Mouse (Mus musculus) regulatory T cell (primary cell): ENCODE data around the gene Cops3.

Source experiments
- in situ Hi-C: fragments of 300-600 bp; cut with MboI, MseI; formaldehyde crosslinking; loops from one replicate; pipeline ENCODE4 v1.15.1; 2025; ENCODE audit warnings: high pct_unique_total_duplicates

The Cops3 gene

GRCm38 (mm10) chr11:59810480-59811158, 29.0 kb downstream of the Cops3 start:
- in situ Hi-C loops, result no loop called here

GRCm38 (mm10) chr11:59809670-59810474, 29.8 kb downstream of the Cops3 start, which contains the start of gene Flcn:
TSS of gene Flcn (minus strand) at chr11:59810016.
- in situ Hi-C loops, result no loop called here

DNA sequence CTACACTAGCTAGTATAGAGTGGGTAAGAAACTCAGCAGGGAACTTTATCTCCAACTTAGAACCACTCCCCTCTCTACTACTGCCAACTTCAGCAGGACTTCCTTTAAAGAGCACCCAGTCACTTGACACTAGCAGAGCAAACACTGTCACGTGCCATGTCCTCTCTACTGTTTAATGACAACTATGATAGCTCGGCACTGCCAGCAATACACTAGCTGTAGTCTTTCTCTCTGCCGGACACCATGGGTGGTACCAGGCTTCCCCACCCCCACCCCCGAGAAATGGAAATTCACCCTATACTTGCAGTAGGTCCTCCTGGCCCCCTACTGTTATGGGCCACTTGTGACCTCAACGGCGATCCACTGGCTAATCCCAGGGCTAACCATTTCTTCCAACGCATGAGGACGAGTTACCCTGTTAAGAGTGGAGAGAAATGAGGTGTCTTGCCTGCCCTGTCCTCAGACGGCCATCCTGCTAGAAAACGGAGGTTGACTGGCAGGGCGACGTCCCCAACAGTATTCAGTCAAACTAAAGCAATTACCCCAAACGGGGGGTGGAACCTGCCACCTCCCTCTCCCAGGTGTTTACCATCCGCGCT, 30.5 kb downstream of the Cops3 start:
- in situ Hi-C loops, result no loop called here

DNA sequence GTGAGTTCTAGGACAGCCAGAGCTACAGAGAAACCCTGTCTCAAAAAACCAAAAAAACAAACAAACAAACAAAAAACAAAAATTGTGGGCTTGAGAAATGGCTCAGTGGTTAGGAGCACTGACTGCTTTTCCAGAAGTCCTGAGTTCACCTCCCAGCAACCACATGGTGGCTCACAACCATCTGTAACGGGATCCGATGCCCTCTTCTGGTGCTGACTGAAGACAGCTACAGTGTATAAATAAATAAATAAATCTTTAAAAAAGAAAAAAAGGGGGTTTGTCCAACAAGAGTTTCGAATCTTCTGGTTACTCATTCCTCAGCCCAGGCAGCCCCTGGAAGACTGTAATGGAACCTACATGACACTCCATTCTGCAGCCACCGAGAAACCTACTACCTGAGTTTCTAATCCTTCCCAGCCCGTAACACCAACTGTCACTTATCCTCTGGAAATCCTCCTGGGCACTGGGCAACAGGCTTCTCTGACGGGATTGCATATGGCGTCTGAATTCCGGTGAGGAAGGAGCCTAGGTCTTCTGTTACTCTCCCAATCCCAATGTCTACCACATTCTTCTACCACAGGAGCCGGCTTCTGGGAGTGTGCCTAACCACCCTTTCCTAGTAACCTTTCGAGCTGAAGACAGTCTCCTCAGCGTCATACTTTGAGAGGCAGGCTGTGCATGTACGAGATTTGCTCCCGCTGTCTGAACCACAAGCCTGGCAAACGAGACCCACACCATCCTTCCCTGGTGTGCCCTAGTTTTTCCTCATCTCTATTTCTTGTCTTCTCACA, 31.3 kb downstream of the Cops3 start:
- in situ Hi-C loops, result no loop called here

DNA sequence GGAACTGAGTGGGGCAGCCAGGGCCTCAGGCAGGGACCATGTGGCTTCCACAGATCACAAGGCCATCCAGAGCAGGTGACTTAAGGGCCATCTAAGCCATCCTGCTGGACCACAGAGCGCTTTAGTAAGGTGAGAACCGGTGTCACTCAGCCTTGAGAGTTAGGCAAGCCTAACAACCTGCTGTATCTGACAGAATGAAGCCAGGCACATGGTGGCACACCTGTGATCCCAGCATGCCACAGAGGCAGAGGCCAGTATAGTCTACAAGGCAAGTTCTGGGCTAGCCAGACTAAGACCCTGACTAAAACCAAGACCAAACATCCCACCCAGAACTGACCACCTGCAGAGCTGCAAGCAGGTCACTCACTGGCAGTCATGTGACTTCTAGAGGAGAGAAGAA, 34.0 kb downstream of the Cops3 start:
- in situ Hi-C loops, result no loop called here

GRCm38 (mm10) chr11:59805256-59805655, 34.4 kb downstream of the Cops3 start:
- in situ Hi-C loops, result no loop called here

- in situ Hi-C loops, result no loop called here
Observed at GRCm38 (mm10) chr11:59804409-59805110, 35.1 kb downstream of the Cops3 start.

DNA sequence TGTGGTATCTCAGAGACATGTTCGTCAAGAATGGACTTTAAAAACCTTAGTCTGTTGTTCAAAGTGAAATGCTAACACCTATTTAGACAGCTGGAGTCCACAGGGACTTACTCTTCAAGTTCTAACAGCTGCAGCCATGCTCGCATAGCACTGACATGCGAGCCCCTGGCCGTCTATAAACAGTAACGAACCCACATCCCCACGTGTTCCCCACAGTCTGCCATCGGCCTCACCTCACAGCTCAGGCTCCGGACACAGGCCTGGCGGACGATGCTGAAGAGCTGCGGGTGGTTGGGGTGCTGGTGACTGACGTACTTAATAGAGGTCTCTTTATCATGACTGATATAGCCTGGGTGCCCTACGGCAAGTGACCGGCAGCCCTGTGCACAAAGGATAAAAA, 36.1 kb downstream of the Cops3 start:
- in situ Hi-C loops, result no loop called here

GRCm38 (mm10) chr11:59801881-59802280, 37.8 kb downstream of the Cops3 start:
- in situ Hi-C loops, result no loop called here

DNA sequence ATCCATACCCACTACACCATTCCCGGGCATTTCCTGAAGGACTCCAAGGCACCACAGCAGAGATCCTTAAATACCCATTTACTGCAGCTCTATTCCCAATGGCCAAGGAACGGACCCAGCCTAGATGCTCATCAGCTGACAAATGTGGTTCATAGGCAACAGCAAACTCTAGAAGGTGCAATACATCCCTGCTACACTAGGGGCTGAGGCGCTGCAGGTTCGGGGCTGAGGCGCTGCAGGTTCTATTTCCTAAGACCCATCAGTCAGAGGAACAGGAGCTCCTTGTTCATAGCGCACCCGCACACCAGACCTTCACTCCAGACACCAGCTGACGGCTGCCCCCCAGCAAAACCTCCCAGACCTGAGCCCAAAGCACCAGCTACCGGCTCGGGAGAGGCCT, 39.2 kb downstream of the Cops3 start:
- in situ Hi-C loops, result no loop called here

GRCm38 (mm10) chr11:59793390-59793789, 46.2 kb downstream of the Cops3 start:
- in situ Hi-C loops, result no loop called here

- in situ Hi-C loops, result loop anchor here (10.0 kb wide), 1 partner anchor 165 kb away; no protein-coding TSS in a partner anchor
Observed at GRCm38 (mm10) chr11:59789311-59789710, 50.3 kb downstream of the Cops3 start.

DNA sequence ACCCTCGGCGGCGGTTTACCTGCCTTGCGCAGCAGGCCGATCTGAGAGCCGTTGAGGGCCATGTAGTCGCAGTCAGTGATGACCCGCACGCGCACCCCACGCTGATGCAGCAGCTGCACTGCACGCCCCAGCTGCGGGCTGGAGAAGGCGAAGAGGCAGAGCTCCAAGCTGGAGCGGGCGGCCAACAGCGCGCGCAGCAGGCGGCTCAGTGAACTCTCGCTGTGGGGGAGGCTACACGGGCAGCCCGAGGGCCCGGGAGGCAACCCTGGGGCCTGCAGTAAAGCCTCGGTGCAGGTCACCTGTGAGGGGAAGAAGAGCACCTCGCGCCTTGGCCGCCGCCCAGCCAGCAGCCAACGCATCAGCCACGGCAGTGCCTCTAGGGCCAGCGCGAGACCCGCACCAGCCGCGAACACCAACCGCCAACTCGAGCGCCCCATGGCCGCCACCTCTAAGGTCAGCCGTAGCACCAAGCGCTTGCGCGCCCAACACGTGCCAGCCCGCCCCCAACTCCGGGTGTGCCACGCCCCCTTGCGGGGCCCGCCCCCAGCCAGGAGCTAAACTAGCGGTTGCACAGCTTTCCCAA, 52.3 kb downstream of the Cops3 start, which contains the start of gene Pld6:
Gene Pld6, minus strand, starts transcription at position 447 of the 583 bp plus-strand sequence.
- in situ Hi-C loops, result loop anchor here (10.0 kb wide), 1 partner anchor 162 kb away; no protein-coding TSS in a partner anchor

DNA sequence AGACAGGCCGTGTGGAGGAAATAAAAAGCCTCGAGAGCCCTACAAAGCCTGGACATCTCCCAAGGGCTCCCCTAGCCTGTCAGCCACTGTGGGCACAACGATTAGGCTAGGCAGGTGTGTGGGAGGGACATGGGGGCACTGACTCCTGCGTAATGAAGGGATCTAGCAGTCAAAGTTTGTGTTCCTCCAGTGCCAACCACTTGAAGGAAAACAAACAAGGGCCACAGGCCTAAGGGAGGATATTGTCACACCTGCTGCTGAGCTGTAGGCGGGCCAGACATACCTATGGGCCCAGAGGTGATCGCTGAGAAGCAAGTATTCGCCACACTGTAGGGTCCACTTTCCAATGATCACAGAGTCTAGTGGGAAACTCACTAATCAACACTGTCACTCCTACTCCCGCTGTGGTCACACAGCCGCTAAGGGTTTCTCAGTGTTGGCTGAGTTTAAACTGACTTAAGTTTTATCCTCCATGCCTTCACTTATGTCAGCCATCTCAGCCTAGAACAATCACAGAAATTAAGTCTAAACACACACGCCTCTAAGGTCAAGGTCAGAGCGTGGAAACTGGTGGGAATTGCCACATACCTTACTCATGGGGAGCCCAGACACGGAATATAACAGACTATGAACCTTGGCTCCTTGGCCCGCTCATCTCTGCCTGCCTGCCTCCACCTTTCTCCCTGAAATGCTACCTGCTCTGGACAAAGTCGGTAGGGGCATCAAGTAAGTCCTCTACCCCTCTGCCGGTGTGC, 53.0 kb downstream of the Cops3 start:
- in situ Hi-C loops, result loop anchor here (10.0 kb wide), 1 partner anchor 162 kb away; no protein-coding TSS in a partner anchor

- in situ Hi-C loops, result loop anchor here (10.0 kb wide), 1 partner anchor 159 kb away; no protein-coding TSS in a partner anchor
Observed at GRCm38 (mm10) chr11:59783591-59783990, 56.0 kb downstream of the Cops3 start.

DNA sequence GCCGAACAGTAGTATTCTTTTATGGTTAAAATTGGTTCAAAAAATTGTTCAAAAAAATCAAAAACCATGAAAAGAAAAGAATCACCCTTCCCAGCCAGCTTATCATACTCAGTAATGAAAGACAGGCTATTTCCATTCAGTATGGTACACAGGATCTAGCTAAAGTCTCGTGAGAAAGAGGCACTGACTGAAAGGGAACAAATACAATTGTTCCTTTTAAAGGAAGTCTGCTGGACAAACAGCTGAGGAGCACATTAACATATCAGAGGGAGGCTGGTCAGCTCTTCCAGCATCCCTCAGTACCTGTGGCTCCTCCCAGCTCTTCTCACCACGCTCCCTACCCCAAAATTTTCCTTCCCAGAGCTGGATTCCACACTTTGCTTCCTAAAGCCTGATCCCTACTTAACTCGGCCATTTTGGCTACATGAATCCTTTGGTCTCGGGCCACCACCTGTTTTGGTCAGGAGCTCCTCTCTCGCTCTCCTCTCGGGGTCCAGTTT, 57.5 kb downstream of the Cops3 start:
- in situ Hi-C loops, result loop anchor here (10.0 kb wide), 1 partner anchor 157 kb away; no protein-coding TSS in a partner anchor

GRCm38 (mm10) chr11:59780241-59780640, 59.4 kb downstream of the Cops3 start:
- in situ Hi-C loops, result loop anchor here (10.0 kb wide), 1 partner anchor 155 kb away; no protein-coding TSS in a partner anchor

- in situ Hi-C loops, result loop anchor here (5.0 to 10.0 kb wide), 2 partner anchors 102 to 665 kb away; no protein-coding TSS in a partner anchor
Observed at GRCm38 (mm10) chr11:59779406-59779805, 60.2 kb downstream of the Cops3 start.

DNA sequence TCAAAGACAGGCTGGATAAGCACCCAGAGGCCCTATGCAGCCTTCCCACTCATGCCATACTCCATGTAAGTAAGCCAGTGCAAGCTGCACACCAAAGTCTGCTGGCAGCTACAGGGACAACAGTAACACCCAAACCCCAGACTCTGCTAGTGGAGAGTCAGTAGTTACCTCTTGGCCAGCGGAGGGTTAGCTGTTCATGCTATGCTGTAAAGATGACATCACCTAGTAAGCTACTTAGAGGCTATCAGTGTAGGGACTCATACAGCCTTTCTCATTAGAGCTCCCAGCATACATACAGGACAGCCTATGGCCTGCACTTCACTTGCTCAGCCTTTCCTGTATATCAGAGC, 60.8 kb downstream of the Cops3 start:
- in situ Hi-C loops, result loop anchor here (5.0 to 10.0 kb wide), 2 partner anchors 102 to 664 kb away; no protein-coding TSS in a partner anchor
